Mouse (Mus musculus): ENCODE results near the gene Gm3002.
"Not testable (repeated sequence)": the region's sequence is repeated elsewhere in the genome, so short reads cannot be mapped to it uniquely, and the experiment has no call there.

Gm3002 gene

DNA sequence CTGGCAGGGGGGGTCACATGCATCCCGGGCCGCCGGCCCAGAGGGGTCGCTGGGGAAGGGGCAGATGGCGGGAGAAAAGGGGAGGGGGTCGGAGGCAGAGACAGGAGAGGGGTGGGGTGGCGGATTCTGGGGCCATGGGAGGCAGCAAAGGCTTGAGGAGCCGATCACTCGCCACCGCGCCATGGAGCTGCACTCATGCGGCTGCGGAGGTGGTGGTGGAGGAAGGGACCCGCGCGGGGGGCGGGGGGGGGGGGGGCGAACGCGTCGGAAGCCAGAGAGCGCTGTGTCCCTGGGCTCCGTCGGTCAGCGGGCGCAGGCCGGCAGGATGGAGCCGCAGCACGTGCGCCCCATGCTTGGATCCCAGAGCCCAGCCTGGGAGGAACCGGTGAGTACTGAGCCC is at the start of gene Gm3002:
Gene Gm3002 (plus strand): TSS at position 301 of the 400 bp plus-strand sequence.
- DNase-seq, result not testable (repeated sequence)

- not testable (repeated sequence) for DNase-seq
Observed at GRCm38 (mm10) chr14:3845945-3846344, 36.1 kb downstream of the Gm3002 start, which contains the start of gene Gm3033. TSS of gene Gm3033 (plus strand) at chr14:3846245.

DNA sequence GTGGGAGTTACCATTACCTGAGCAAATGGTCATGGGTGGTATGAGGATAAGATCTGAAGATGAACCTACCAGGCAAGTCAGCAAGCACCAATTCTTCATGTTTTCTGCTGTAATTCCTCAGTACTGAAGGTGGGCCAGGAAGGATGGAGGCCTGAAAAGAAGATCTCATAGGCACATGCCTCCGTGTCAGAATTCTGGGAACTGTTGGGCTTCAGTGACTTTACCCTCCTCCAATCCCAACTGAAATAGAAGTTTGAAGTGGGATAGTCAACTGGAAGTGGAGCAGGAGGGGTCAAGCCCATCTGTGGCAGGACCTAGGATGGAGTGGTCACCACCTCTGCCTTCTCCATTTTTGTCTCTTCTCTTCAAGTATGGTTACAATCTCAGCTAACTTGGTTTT is 74.0 kb downstream of the Gm3002 start, which contains the start of gene Gm2916:
Gene Gm2916 (plus strand): TSS at position 301 of the 400 bp plus-strand sequence.
- DNase-seq, result not testable (repeated sequence)

DNA sequence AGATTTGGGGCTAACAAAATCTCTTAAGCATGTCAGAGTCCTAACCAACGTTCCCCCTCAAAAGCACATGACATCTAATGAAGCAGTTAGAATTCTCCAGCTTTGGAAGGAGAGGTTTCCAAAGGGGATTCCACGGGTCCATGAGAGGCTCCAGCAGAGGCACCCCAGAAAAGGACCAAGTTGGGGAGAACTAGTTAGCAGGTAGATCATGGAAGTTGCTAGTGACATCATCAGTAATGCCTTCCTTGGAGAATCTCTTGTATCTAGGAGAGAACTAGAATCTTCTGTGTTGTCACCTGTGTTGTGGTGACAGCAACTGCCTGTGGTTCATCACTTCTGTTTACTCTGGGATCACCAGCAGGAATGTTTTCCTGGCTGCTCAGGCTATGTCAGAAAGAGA is 121.6 kb downstream of the Gm3002 start, which contains the start of gene Gm3029:
Gene Gm3029 (plus strand): TSS at position 301 of the 400 bp plus-strand sequence.
- not testable (repeated sequence) for DNase-seq

DNA sequence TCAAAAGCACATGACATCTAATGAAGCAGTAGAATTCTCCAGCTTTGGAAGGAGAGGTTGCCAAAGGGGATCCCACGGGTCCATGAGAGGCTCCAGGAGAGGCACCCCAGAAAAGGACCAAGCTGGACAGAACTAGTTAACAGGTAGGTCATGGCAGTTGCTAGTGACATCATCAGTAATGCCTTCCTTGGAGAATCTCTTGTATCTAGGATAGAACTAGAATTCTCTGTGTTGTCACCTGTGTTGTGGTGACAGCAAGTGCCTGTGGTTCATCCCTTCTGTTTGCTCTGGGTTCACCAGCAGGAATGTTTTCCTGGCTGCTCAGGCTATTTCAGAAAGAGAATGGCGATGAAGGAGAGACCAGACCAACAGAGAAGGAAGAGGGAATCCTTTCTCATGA is 153.4 kb downstream of the Gm3002 start, which contains the start of gene Gm3095:
Gene Gm3095 (plus strand): TSS at position 301 of the 400 bp plus-strand sequence.
- not testable (repeated sequence) for DNase-seq

DNA sequence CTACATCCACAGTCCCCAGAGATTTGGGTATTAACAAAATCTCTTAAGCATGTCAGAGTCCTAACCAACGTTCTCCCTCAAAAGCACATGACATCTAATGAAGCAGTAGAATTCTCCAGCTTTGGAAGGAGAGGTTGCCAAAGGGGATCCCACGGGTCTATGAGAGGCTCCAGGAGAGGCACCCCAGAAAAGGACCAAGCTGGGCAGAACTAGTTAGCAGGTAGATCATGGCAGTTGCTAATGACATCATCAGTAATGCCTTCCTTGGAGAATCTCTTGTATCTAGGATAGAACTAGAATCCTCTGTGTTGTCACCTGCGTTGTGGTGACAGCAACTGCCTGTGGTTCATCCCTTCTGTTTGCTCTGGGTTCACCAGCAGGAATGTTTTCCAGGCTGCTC is 188.2 kb downstream of the Gm3002 start, which contains the start of gene Gm3099:
Gene Gm3099 (plus strand): TSS at position 301 of the 400 bp plus-strand sequence.
- not testable (repeated sequence) for DNase-seq
